Mouse (Mus musculus) heart, embryonic 14.5 days (tissue): ENCODE data around the gene Gjb6. TPM values are rescaled to one million over a fixed set of nuclear protein-coding genes. Genes with fewer than 3 reads are reported as not detected.

ENCODE experiments used
- ATAC-seq: fragments of 200-750 bp; cut with Nextera tagmentation; 2 replicates; pipeline ENCODE4 v1.8.0; 2017; ENCODE audit warnings: low read depth, moderate TSS enrichment; ENCODE audit not compliant: insufficient number of reproducible peaks, insufficient read depth, low FRiP score
- H3K27ac ChIP-seq, 2 experiments: fragments of 200-500 bp in 1 of 2; fragments of 300-500 bp in 1 of 2; sonication (generic) in 1 of 2; replicated peaks in 1 of 2; 2 replicates each; pipeline ENCODE4 v1.5.1; 2012 to 2014; ENCODE audit warnings: low read depth in 2 of 2, low read length in 2 of 2, control low read depth in 1 of 2, mild to moderate bottlenecking in 1 of 2, mixed read lengths in 1 of 2; ENCODE audit not compliant: control insufficient read depth in 1 of 2, insufficient read depth in 1 of 2
- H3K27me3 ChIP-seq: fragments of 300-500 bp; sonication (generic); 2 replicates; pipeline ENCODE4 v1.6.1; 2014; ENCODE audit warnings: mild to moderate bottlenecking, low read length, control low read depth; ENCODE audit not compliant: control insufficient read depth, insufficient read depth
- H3K36me3 ChIP-seq: fragments of 300-500 bp; sonication (generic); 2 replicates; pipeline ENCODE4 v1.6.1; 2014; ENCODE audit warnings: mild to moderate bottlenecking, control low read depth, low read length, mixed read lengths; ENCODE audit not compliant: control insufficient read depth, insufficient read depth
- H3K4me1 ChIP-seq, 2 experiments: fragments of 200-500 bp in 1 of 2; fragments of 300-500 bp in 1 of 2; sonication (generic) in 1 of 2; 2 replicates each; pipeline ENCODE4 v1.6.1; 2012 to 2014; ENCODE audit warnings: low read length in 2 of 2, control low read depth in 1 of 2, mixed read lengths in 1 of 2; ENCODE audit not compliant: control insufficient read depth in 2 of 2, insufficient read depth in 2 of 2
- H3K4me2 ChIP-seq: fragments of 300-500 bp; sonication (generic); 2 replicates; pipeline ENCODE4 v1.6.1; 2014; ENCODE audit warnings: mild to moderate bottlenecking, low read length
- H3K4me3 ChIP-seq, 2 experiments: fragments of 200-500 bp in 1 of 2; fragments of 300-500 bp in 1 of 2; sonication (generic) in 1 of 2; 2 replicates each; pipeline ENCODE4 v1.5.1; 2012 to 2014; ENCODE audit warnings: low read length in 2 of 2, mild to moderate bottlenecking in 2 of 2, control low read depth in 1 of 2, low read depth in 1 of 2, moderate library complexity in 1 of 2; ENCODE audit not compliant: control insufficient read depth in 1 of 2, insufficient read depth in 1 of 2
- H3K9ac ChIP-seq: fragments of 300-500 bp; sonication (generic); 2 replicates; pipeline ENCODE4 v1.6.1; 2014; ENCODE audit warnings: mild to moderate bottlenecking, low read length
- H3K9me3 ChIP-seq: fragments of 300-500 bp; sonication (generic); 2 replicates; pipeline ENCODE4 v1.6.1; 2016; ENCODE audit warnings: low read length, control low read depth; ENCODE audit not compliant: control insufficient read depth
- WGBS: fragments of 180-500 bp; shearing (Covaris S2); extraction: QIAGEN DNeasy Blood & Tissue Kit; methylation state at CpG from one replicate; pipeline ENCODE4 v1.1.7; 2014; 5-methylcytosine and 5-hydroxymethylcytosine counted together
- polyA plus RNA-seq: library from polyadenylated mRNA; unstranded; fragments of >200 nt; fragmentation: Nextera tagmentation; extraction: Ambion mirVana; gene quantifications from 2 replicates; pipeline ENCODE4 v1.2.1, GENCODE M21; 2014

Gjb6 gene
- polyA plus RNA-seq, 1 experiment from 2014 or later = not detected

DNA sequence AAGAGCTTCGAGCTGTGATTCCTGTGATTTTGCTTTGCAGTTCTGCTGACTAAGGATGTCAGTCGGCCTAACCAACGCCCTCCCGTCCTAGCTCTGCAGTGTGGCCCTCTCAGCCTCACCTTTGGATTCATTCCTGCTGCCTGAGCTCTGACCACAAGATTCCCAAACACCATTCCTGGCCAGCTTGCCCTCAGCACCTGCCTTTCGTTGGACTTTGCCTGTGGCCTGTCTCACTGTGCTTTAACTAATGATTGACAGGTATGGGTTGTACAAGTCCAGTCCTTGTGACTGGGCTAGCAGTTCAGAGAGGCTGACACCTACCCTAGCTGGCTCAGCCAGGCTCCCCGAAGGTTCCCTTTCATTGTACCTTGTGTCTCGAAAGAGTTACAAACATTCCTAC, 44.3 kb downstream of the Gjb6 start:
- no peak overlapping the region for H3K4me3 ChIP-seq
- H3K4me2 ChIP-seq = no peak overlapping the region
- H3K36me3 ChIP-seq = no peaks in the 10 kb centered on the region
- no peak overlapping the region for H3K9ac ChIP-seq
- no peaks in the 10 kb centered on the region for H3K9me3 ChIP-seq
- H3K4me1 ChIP-seq = peaks cover 0 to 10% of the 10 kb centered on the region in 2 experiments; a peak in 3 of 4 replicates
- 79% methylated on average over 7 of the region's 7 CpGs for WGBS
- no peak for ATAC-seq
- H3K27me3 ChIP-seq = no peaks in the 10 kb centered on the region
- H3K27ac ChIP-seq = no peak overlapping the region

DNA sequence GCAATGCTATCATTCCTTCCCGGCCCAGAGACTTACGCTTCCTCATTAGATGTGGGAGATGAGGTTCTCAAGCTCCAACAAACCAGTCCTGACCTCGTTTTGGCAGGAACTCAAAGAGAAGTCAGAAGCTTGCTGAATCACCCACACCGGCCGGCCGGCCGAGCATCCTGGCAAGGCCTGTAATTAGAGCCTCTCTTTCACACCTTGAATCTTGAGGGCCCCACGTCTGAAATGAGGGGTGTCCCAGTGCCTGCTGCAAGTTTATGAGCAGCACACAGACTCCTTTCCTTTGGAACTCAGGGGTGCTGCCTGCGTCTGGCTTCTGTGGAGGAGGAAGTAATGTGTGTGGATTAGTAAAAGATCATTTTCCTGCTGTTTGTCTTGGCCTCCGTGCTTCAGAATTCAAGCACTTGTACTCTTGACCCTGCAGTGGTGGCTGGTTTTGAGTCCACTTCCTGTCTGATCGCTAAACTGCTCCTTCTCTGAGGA, 49.2 kb downstream of the Gjb6 start:
- H3K27ac ChIP-seq = peak overlapping the region in 1 of 2 experiments; percentile 32; a peak in 1 of 4 replicates
- peaks cover 3 to 13% of the 10 kb centered on the region in 2 experiments; a peak in 3 of 4 replicates for H3K4me1 ChIP-seq
- WGBS = 44% methylated on average over 11 of the region's 11 CpGs
- H3K27me3 ChIP-seq = no peaks in the 10 kb centered on the region
- H3K36me3 ChIP-seq = no peaks in the 10 kb centered on the region
- H3K4me3 ChIP-seq = no peak overlapping the region
- H3K4me2 ChIP-seq = peak overlapping the region; percentile 2; the same call in 1 of the 2 replicates
- H3K9me3 ChIP-seq = no peaks in the 10 kb centered on the region
- H3K9ac ChIP-seq = no peak overlapping the region
- no peak for ATAC-seq

DNA sequence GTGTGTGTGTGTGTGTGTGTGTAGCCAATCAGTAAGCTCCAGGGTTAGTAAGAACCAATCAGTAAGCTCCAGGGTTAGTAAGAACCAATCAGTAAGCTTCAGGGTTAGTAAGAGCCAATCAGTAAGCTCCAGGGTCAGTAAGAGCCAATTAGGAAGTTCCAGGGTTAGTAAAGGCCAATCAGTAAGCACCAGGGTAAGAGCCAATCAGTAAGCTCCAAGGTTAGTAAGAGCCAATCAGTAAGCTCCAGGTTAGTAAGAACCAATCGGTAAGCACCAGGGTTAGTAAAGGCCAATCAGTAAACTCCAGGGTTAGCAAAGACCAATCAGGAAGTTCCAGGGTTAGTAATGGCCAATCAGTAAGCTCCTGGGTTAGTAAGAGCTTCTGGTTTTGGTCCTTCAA, 50.5 kb downstream of the Gjb6 start:
- Histone ChIP-seq H3K36me3 (no peaks in the 10 kb centered on the region), H3K9ac (no peak overlapping the region), H3K27ac (no peak overlapping the region), H3K27me3 (no peaks in the 10 kb centered on the region), H3K4me2 (no peak overlapping the region), H3K9me3 (0 out of 2 replicates have a peak, but pooled peaks cover 2% of the 10 kb centered on the region), H3K4me3 (no peak overlapping the region), H3K4me1 (peaks cover 3 to 13% of the 10 kb centered on the region in 2 experiments; a peak in 3 of 4 replicates)
- 92% methylated on average over 1 of the region's 1 CpGs for WGBS
- ATAC-seq = no peak

DNA sequence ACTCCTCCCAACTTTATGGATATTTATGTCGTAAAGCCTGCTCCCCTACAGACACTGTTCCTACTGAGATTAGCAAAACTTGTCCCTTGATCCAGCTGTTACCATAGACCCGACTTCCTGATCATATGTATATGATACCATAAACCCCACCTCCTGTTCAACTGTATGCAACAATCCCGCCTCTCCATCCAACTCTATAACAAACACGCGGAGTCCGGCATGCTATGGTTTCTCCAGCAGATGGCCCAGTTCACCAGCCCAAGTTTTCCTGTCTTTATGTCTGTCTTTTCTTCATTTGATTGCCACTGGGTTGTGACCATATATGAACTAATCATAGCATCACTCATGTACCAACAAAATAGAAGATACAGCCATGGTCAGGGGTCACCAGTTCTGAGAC, 57.9 kb downstream of the Gjb6 start:
- no peaks in the 10 kb centered on the region for H3K4me1 ChIP-seq
- 0 out of 2 replicates have a peak, but pooled peaks cover 2% of the 10 kb centered on the region for H3K9me3 ChIP-seq
- no peak overlapping the region for H3K9ac ChIP-seq
- 79% methylated on average over 6 of the region's 6 CpGs for WGBS
- no peaks in the 10 kb centered on the region for H3K27me3 ChIP-seq
- no peak for ATAC-seq
- H3K4me3 ChIP-seq = no peak overlapping the region
- H3K27ac ChIP-seq = no peak overlapping the region
- H3K4me2 ChIP-seq = no peak overlapping the region
- H3K36me3 ChIP-seq = no peaks in the 10 kb centered on the region

Other genes starting within 250 kb of the Gjb6 start
- gene Zmym2, start 247.0 kb downstream of the Gjb6 start, polyA plus RNA-seq = 28.3 and 30.2 TPM in 2 replicates
- gene Gja3, start 75.5 kb downstream of the Gjb6 start, polyA plus RNA-seq = 34.1 and 37.6 TPM in 2 replicates
- 0.08 TPM in 1 of 2 replicates, not detected in the other for gene Gjb2, start 28.9 kb downstream of the Gjb6 start, polyA plus RNA-seq
- gene Gm4491, start 17.7 kb downstream of the Gjb6 start, polyA plus RNA-seq = not detected in 2 replicates